Mouse (Mus musculus): ENCODE measurements around the gene Clk3.
A peak's percentile ranks its signal among the peaks of the same experiment; 100 is the strongest.

Gene Clk3

DNA sequence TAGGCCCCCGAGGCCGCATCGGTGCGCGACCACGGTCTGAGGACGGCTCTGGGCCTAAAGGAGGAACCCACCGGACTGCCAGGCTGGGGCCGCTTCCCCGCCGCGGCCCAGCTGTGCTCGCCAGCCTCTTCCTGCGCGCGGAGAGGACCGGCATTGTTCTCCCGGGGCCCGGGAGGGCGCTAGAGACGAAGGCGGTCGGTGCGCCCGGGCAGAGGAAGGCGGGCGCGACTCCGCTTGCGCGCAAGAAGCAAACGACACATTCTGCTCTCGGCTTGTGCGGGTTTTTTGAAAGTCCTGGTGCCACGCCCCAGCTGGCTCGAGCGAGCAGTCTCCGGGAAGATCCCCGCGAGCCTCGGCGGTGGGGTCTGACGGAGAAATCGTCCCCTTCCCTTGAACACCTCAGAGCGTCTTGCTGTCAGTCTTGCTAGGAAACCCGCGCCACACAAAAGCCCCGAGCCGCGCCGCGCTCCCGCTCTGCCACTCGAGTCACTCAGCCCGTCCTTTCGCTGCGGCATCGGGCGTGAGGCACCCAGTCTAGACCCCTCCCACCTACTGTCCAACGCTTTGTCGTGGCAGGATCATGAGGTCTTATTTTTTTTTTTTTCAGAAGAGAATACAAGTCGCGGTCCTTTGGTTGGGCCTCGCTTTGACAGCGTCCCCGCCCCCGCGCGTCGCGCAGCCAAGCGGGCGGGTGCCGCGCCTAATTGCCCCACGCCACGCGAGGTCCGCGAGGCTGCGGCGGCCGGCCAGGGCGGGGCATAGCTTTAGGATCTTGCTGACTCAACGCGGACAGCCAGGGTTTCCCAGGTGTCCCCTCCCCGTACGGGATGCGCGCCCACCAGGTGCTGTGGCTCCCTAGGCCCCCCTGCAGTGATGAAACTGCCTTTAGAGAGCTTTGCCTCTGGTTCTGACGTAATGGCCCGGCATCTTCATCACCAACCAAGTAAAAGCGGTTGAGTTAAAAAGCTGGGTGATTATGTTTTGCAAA is at the start of gene Clk3:
Clk3 (minus strand) TSS at position 497 of the 988 bp plus-strand sequence.
- peak; percentile 83 for DNase-seq

- no peak for DNase-seq
Measured at GRCm38 (mm10) chr9:57814866-57815265, 49.2 kb upstream of the Clk3 start.

DNA sequence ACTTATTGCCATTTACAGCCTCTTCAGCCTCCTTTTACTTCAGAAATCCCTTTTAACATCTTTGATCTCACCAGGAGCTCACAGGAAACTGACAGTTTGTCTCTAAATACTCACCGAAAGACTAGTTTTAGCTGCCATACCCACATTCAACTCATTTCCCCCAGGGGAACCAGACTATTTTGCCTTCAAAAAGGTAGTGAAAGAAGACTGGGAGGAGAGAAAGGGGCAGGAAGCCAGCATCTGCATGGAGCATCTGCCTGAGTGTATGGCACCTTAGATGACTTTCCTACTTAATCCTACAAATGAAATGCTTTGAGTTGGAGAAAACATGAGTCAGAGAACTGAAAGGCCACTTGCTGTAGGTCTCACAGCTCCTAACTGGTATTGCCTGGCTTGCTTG is 48.4 kb upstream of the Clk3 start:
- DNase-seq = no peak

DNA sequence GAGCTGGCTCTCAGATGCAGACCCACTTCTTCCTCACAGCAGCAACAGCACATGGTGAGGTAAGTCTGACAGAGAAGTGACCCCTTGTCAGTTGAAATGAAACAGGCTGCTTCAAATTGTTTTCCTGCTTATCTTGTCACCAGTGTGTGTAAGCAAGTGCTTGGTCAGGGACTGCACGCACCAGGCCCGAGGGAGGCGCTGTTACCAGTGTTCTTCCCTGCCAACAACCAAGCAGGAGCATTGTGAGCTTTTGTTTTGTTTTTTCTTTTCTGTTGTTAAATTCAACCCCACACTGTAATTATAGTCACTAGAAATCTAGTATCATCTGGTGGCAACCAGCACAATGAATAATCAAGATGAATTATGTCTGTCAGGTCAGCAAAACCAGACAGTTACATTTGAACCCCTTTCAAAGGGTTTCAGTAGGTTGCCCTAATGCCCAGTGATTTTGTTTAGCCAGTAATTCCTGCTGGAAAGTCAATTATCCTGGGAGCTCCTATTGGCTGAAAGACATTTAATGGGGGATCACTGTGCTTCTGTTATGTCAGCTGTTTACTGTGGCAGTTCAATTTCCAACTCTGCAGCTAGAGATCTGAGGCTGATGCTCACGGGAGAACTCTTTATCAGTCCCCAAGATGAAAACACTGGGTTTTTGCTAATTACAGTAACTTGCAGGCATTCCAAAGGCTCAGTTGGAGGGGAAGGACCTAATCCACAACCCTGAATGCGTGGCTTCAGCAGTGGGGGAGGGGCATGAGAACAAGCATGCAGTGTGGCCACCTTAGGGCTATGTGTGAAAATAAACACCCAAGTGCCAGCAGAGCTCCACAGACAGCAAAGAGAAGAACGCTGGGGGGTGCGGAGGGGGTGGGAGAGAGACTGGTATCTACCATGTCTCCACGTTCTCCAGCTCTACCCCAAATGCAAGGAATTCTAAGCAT is 46.4 kb upstream of the Clk3 start:
- peak; percentile 12 for DNase-seq

GRCm38 (mm10) chr9:57810691-57811090 is 45.0 kb upstream of the Clk3 start:
- DNase-seq = peak; percentile 24

DNA sequence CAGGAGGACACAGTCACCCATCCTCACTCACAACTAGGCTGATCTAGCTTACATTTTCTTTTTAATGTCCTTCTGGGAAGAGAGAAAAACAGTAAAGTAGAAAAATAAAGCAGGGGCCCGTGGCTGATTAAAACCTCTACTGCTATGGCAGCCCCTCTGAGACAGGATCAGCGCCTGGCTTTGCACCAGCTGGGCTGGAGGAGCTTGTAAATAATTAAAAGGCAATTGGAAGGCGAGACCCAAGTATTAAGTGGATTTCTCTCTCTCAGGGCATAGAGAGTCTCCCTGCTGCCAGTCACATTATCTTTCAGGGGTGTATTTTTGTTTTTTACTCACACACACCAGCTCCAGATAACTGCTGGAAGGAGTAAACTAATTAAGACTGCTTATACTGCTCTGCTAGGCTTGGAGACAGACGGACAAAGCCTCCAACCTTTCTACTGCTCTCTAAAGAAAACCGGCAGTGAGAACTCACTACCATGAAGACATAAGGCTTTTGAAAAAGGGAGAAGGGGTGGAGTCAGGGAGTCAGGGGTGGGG is 43.2 kb upstream of the Clk3 start:
- DNase-seq = peak; percentile 32

DNA sequence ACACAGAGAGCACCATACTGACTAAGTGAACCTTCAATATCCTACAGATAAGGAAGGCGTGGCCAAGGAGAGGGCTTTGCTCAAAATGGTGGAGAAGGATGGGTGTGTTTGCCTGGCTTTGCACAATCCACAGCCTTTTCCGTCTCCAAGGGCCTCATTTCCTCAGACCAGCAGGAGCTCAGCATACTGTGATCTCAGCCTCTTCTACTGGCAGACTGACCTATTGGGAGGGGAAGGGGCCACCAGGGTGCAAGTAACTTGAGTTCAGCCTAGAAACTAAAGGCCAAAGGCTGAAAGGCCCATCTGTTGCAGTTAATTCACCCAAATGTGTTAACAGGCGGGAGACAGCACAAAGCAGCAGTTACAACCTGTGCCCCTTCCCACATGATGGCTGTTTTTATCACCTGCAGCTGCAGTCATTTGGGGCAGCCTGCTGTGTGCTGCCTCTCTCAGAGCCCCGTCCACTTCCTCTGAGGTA is 41.6 kb upstream of the Clk3 start:
- DNase-seq = no peak

DNA sequence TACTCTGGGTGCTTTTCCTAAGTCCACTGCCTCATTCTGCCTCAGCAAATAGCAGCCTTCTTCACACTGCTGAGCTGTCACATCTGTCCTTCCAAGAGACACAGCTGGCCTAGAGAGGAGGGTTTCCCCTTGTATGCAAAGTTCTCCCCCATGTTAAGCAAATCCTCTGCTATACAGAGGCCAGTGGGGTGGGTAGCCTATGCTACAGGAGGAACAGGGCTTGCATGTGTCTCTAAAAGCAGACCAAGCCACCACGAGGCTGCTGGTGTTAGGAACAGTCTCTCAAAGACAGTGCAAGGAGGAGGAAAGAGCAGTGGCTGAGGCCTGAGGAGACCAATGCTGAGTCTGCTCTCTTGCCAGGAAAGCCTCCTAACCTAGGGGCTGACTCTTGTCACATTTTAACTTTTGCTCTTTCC is 40.4 kb upstream of the Clk3 start:
- DNase-seq = peak; percentile 36

DNA sequence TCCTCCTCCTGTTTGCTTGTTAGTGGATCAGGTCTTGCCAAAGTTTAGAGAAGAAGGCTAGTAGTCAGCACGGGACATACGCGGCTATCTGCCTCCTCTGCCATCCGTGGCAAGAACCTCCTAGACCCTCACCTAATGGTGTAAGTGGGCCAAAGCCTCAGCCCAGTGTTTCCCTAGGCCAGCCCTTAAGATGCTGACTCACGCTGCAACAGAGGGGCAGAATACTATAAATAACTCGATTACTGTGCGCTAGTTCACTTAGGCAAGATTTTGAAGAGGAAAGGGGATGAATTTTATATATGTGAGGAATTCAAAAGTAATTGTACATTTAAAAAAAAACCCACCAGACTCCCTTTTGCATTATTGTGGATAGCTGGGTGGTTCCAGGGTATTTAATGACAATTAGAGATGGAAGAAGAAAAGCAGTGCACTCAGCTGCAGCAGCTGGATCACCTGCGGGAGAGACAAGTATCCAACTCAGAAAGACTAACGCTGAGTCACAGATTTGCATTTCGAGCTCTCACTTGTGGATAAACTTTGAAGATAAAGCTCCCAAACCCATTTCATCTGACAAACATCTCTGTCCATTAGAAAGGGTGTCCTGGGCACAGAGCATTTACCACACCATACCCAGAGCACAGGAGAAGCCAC is 39.6 kb upstream of the Clk3 start:
- DNase-seq = no peak

GRCm38 (mm10) chr9:57803839-57804238 is 38.2 kb upstream of the Clk3 start:
- no peak for DNase-seq

GRCm38 (mm10) chr9:57803047-57803446 is 37.4 kb upstream of the Clk3 start:
- no peak for DNase-seq

DNA sequence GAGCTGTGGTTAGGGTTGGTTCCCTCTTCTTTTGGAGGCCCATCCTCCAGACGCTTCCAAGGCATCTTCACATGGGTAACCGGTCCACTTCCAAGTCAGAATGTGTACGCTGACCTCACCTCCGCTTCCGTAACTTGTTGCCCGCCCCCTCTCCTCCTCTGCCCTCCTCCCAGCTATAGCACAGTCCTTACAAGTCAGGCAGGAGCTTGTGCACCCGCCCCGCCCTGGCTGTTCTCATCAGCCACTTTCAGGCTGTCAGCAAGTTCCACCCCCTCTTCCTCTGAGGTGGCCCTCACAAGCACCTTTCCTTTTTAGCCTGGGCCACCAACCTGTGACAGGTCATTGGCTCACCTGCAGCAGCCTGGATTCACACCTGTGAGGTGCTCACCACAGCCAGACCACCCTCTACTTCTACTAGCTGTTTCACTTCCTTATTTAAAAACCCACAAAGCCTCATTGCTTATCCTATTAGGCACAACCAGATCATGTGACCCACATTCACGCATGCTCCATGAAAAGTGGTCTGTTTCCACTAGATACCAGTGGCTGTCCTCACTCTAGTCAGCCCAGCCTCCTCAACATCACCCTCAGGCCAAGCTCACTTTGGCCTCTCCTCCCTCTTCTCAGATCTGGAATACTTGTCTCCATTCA is 34.8 kb upstream of the Clk3 start:
- DNase-seq = no peak

GRCm38 (mm10) chr9:57798725-57799253 is 33.1 kb upstream of the Clk3 start:
- DNase-seq = peak; percentile 41

DNA sequence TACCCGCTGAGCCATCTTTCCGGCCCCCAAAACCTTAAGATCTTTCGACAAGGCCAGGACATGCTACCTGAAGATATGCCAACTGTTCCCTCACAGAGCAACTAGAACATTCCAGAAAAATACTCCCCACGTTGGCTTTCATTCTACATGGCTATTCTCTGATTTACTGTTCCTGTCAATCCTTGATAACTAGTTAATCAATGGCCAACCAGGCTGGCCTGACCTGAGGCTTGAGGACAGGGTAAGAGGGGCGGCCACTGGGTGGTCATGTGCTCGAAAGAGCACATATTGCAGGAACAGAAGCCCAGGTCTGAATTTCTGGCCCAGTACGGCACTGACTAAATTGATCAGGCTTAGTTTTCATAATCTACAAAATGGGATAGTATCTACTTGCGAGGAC is 31.8 kb upstream of the Clk3 start:
- peak; percentile 15 for DNase-seq

DNA sequence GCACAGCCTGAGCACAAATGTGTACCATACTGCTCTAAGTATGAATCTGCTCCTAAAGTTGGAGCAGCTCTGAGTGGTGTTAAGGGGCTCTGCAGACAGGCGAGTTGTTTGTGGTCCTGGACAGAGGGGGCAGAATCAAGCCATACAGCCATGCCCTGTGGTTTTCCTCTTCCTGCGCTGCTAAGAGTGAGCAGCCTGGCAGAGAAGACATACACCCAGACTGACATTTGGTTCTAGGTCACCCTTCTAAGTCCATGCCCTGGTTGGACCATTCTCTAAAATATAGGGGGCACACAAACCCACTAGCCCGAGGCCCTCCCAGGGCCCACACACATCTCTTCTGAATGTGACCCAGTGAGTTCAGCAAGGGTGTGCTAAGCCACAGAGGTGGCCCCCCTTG is 24.1 kb upstream of the Clk3 start:
- DNase-seq = no peak

DNA sequence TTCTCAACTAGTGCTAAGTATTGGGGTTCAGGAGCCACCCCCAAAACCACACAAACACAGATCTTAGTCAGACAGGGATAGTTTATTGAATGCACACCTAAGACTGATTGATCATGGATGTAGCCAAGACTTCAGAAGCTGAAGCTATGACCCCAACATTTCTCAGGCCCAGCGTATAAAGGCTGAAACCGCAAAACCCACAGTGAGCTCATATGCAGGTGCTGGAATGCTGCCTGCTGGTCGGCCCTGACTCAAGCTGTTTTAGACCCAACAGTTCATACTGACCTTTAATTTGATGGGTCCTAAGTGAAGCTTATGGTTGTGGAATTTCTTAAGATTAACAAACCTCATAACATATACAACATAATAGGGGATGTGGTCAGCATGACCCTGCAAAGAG is 17.0 kb upstream of the Clk3 start:
- no peak for DNase-seq

DNA sequence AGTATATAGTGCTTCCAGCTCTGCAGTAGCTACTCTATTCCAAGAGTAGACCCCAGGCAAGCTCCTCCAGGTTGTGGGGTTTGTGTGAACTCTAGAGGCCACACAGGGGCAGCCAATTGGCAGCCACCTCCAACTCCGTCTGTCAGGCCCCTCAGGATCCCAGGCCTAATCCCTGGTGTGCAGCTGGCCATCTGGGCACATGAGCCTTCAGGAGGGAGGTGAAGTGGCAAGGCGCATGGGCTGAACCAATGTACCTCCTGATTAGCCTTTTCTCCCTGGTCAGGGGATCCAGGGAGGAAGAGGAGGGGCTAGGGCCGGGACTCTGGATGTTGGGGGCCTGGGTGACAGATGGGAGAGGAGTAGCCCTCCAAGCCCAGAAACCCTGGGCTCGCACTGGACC is 10.1 kb upstream of the Clk3 start:
- DNase-seq = no peak

DNA sequence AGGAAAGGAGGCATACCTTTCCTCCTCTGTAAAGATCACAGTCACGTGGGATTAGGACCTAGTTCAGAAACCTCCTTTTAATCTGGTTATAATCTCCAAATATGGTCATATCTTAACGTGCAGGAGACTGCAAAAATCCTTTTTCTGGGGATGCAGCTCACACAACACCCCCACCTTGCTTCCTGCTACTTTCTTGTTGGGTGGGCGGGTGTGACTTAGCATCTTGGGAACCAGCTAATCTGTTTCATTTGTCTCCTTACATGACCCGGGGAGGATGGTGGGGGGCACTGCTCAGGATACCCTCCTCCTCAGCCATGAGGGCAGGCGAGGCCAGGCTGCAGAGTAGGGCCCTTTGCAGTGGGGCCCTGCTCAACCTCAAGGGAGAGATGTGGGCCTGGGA is 9.4 kb upstream of the Clk3 start:
- DNase-seq = no peak

- DNase-seq = no peak
Measured at GRCm38 (mm10) chr9:57774168-57774567, 8.5 kb upstream of the Clk3 start.

GRCm38 (mm10) chr9:57773754-57774153 is 8.1 kb upstream of the Clk3 start:
- no peak for DNase-seq

DNA sequence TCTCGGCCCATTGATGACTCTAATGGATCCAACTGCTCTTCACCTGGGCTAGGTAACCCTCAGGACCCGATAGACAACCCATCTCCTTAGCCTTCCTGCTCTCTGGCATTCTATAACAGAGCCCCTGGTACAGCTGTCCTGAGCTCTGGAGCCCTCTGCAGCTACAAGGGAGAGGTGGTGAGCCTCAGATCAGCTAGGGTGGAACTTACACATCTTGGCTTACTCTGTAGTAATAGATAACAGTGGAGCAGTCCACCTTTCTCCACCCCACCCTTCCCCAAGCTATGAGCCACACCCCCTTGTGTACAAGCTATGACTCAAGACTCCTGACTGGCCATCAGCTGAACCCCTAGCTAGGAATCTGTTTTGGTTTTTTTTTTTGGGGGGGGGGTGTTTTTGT is 5.2 kb upstream of the Clk3 start:
- DNase-seq = no peak

GRCm38 (mm10) chr9:57770214-57770613 is 4.6 kb upstream of the Clk3 start:
- no peak for DNase-seq

Data from kidney, postnatal 14 days (tissue).